Mouse (Mus musculus): ENCODE data around the gene Psmb5.

GRCm38 (mm10) chr14:54569451-54570392 lies 48.1 kb downstream of the Psmb5 start:
- TF ChIP-seq CTCF (IDR thresholded peaks at IDR 0.05; ENCODE audit: borderline replicate concordance, extremely low read depth, insufficient read depth, insufficient read length): no peak
- no peak for TF ChIP-seq POLR2A (IDR thresholded peaks at IDR 0.05; ENCODE audit: borderline replicate concordance, extremely low read depth, insufficient read depth, insufficient read length, poor library complexity, severe bottlenecking)
